Mouse (Mus musculus) midbrain, embryonic 14.5 days (tissue): ENCODE data around the gene Mtor. TPM values are rescaled to one million over a fixed set of nuclear protein-coding genes. Genes with fewer than 3 reads are reported as not detected.

Source experiments
- ATAC-seq: fragments of 200-750 bp; cut with Nextera tagmentation; 2 replicates; pipeline ENCODE4 v1.8.0; 2017; ENCODE audit warnings: moderate number of reproducible peaks, moderate library complexity; ENCODE audit not compliant: low FRiP score, low TSS enrichment
- DNase-seq: peaks from one replicate; pipeline ENCODE4 v3.0.0-alpha.2; 2015
- H3K27ac ChIP-seq: fragments of 300-500 bp; sonication (generic); replicated peaks from 2 replicates; pipeline ENCODE4 v1.5.1; 2014; ENCODE audit warnings: mild to moderate bottlenecking, low read depth, low read length, moderate library complexity
- H3K27me3 ChIP-seq: fragments of 300-500 bp; sonication (generic); 2 replicates; pipeline ENCODE4 v1.6.1; 2014; ENCODE audit warnings: low read length, control low read depth, mixed read lengths; ENCODE audit not compliant: control insufficient read depth, insufficient read depth
- H3K36me3 ChIP-seq: fragments of 300-500 bp; sonication (generic); 2 replicates; pipeline ENCODE4 v1.6.1; 2014; ENCODE audit warnings: low read length, control low read depth; ENCODE audit not compliant: control insufficient read depth, insufficient read depth
- H3K4me1 ChIP-seq: fragments of 300-500 bp; sonication (generic); 2 replicates; pipeline ENCODE4 v1.6.1; 2014; ENCODE audit warnings: mild to moderate bottlenecking, antibody characterized with exemption, low read length, control low read depth; ENCODE audit not compliant: control insufficient read depth, insufficient read depth
- H3K4me2 ChIP-seq: fragments of 300-500 bp; sonication (generic); 2 replicates; pipeline ENCODE4 v1.6.1; 2014; ENCODE audit warnings: mild to moderate bottlenecking, low read length, moderate library complexity
- H3K4me3 ChIP-seq: fragments of 300-500 bp; sonication (generic); replicated peaks from 2 replicates; pipeline ENCODE4 v1.5.1; 2014; ENCODE audit warnings: low read depth, low read length
- H3K9ac ChIP-seq: fragments of 300-500 bp; sonication (generic); replicated peaks from 2 replicates; pipeline ENCODE4 v1.6.1; 2014; ENCODE audit warnings: mild to moderate bottlenecking, low read length, moderate library complexity
- H3K9me3 ChIP-seq: fragments of 300-500 bp; sonication (generic); 2 replicates; pipeline ENCODE4 v1.6.1; 2016; ENCODE audit warnings: low read length, control low read depth, mixed read lengths; ENCODE audit not compliant: control insufficient read depth
- WGBS: fragments of 180-500 bp; shearing (Covaris S2); extraction: QIAGEN DNeasy Blood & Tissue Kit; methylation state at CpG from one replicate; pipeline ENCODE4 v1.1.7; 2014; 5-methylcytosine and 5-hydroxymethylcytosine counted together
- polyA plus RNA-seq: library from polyadenylated mRNA; unstranded; fragments of >200 nt; fragmentation: Nextera tagmentation; extraction: Ambion mirVana; gene quantifications from 2 replicates; pipeline ENCODE4 v1.2.1, GENCODE M21; 2014

Gene Mtor
- polyA plus RNA-seq, 1 experiment from 2014 or later = 34.8 TPM

DNA sequence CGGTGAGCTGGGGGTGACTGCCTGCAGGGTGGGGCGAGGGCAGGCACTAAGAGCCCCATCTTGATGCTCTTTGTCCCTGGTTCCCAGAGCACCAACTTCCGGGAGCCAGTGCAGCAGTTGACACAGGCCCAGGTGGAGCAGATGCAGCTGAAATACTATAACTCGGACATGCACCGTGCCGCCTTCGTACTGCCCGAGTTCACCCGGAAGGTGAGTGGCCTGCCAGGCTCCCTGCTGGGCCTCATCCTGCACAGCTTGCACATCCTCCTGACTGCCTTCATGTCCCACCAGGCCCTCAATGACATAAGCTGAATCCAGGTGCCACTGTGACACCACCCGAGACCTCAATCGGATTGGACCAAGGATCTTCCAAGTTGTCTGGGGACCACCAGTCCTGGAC is 145.6 kb downstream of the Mtor start:
- peaks cover 7% of the 10 kb centered on the region; the same call in 1 of the 2 replicates for H3K4me1 ChIP-seq
- H3K36me3 ChIP-seq = peaks cover 46% of the 10 kb centered on the region
- 96% methylated on average over 11 of the region's 11 CpGs for WGBS
- H3K4me3 ChIP-seq = no peak overlapping the region
- no peak for DNase-seq
- H3K9me3 ChIP-seq = no peaks in the 10 kb centered on the region
- no peak overlapping the region for H3K4me2 ChIP-seq
- H3K27me3 ChIP-seq = no peaks in the 10 kb centered on the region
- no peak overlapping the region for H3K27ac ChIP-seq
- H3K9ac ChIP-seq = no peak overlapping the region
- ATAC-seq = no peak

DNA sequence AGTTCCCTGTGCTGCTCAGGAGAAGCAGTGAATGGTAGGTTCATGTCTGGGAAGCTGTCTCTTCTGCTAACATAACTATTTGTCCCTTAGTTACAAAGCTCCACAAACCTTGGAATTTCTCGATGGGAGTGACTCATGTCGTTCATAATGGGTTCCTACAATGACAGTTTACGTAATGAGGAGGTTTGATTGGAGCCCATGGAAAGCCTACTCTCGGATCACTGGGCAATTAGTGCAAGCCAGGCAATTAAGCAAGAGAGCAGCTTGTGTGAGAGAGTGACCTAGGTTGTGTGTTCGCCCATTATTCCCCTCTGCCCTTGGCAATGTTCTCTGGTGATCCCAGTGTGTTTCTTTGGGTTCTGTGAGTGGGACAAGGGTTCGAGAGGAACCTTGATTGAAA is 147.5 kb downstream of the Mtor start:
- Histone ChIP-seq H3K27me3 (no peaks in the 10 kb centered on the region), H3K9ac (no peak overlapping the region), H3K4me2 (no peak overlapping the region), H3K27ac (no peak overlapping the region), H3K9me3 (no peaks in the 10 kb centered on the region), H3K36me3 (peaks cover 46% of the 10 kb centered on the region), H3K4me3 (no peak overlapping the region), H3K4me1 (peaks cover 7% of the 10 kb centered on the region; the same call in 1 of the 2 replicates)
- 88% methylated on average over 6 of the region's 6 CpGs for WGBS
- ATAC-seq = no peak
- DNase-seq = no peak

DNA sequence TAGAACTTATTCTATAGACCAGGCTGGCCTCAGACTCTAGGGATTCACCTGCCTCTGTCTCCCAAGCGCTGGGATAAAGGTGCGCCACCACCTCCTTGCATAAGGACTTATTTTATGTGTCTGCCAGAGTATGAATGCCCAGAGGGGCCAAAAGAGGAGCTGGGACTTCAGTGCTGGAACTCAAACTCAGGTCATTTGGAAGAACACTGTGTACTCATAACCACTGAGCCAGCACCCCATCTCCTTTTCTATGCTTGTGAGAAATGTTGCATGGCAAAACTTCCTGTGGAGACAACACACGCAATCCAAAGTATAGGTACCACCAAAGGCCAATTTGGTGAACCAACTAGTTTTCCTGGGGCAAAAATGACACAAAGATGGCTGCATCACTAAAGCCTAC is 148.3 kb downstream of the Mtor start:
- no peak overlapping the region for H3K27ac ChIP-seq
- H3K4me2 ChIP-seq = no peak overlapping the region
- 96% methylated on average over 3 of the region's 3 CpGs for WGBS
- H3K4me1 ChIP-seq = peaks cover 7% of the 10 kb centered on the region; the same call in 1 of the 2 replicates
- H3K27me3 ChIP-seq = no peaks in the 10 kb centered on the region
- no peak overlapping the region for H3K4me3 ChIP-seq
- no peaks in the 10 kb centered on the region for H3K9me3 ChIP-seq
- H3K36me3 ChIP-seq = peaks cover 46% of the 10 kb centered on the region
- DNase-seq (no peak), ATAC-seq (no peak)
- no peak overlapping the region for H3K9ac ChIP-seq

DNA sequence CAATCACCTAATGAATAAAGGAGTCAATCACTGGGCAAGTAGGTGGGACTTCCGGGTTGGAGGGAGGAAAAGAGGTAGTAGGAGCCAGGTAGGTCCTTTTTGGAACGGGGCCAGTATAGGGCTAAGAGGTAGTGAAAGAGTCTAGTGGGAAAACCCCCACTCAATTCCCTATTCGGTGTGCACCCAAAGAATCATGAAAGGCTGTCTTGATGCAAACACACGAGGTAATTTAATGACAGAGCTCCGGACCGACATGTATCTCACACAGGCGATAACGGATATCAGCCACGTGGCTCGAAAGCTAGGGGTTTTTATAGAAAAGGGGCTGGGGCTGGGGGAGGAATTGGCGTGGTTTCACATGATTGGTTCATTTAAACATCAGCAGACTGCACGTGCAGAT is 150.4 kb downstream of the Mtor start:
- WGBS = 93% methylated on average over 12 of the region's 12 CpGs
- Histone ChIP-seq H3K27me3 (no peaks in the 10 kb centered on the region), H3K36me3 (peaks cover 40% of the 10 kb centered on the region), H3K4me3 (no peak overlapping the region), H3K9ac (no peak overlapping the region), H3K4me2 (no peak overlapping the region), H3K4me1 (no peaks in the 10 kb centered on the region), H3K9me3 (no peaks in the 10 kb centered on the region), H3K27ac (no peak overlapping the region)
- no peak for DNase-seq
- no peak for ATAC-seq

DNA sequence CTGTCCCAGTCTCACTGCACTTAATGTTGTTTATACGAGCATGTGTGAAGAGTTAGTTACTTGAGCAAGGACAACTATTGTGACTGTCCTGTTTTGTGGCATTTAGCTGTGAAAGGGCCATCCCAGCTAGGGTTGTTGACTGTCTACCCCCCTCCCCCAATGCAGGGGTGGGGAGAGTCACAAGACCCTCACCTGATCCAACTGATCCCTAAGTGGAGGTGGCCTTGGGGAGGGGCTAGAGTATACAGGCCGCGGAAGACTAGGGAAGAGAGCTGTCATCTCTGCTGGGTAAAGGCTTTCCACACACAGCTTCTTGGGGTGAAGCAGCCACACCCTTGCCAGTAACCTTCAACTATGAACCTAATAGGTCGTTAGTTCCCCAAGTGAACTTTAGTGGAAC is 151.9 kb downstream of the Mtor start:
- H3K36me3 ChIP-seq = peaks cover 25% of the 10 kb centered on the region
- H3K4me2 ChIP-seq = no peak overlapping the region
- H3K27ac ChIP-seq = no peak overlapping the region
- ATAC-seq = no peak
- no peaks in the 10 kb centered on the region for H3K27me3 ChIP-seq
- DNase-seq = no peak
- no peaks in the 10 kb centered on the region for H3K9me3 ChIP-seq
- WGBS = 88% methylated on average over 4 of the region's 4 CpGs
- H3K4me3 ChIP-seq = no peak overlapping the region
- no peaks in the 10 kb centered on the region for H3K4me1 ChIP-seq
- no peak overlapping the region for H3K9ac ChIP-seq

DNA sequence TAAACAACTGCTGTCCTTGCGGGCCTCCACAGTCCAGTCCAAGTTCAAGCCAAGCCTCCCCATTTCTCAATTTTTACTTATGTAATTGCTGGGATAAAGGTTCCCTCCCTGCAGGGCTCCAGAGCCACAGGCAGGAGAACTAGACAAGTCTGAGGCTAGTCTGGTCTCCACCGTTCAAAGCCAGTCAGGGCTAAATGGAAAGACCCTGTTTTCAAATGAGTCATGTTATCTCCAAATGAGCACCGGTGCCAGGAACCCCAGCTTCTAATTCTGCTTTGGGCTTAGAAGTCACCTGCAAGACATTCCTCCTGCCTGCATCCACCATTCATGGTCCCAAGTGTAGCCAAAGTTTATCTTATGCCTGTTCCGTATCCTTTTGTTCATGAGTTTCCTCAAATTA is 153.5 kb downstream of the Mtor start:
- no peak overlapping the region for H3K27ac ChIP-seq
- no peak overlapping the region for H3K9ac ChIP-seq
- H3K4me2 ChIP-seq = no peak overlapping the region
- peaks cover 10% of the 10 kb centered on the region; the same call in 1 of the 2 replicates for H3K36me3 ChIP-seq
- no peaks in the 10 kb centered on the region for H3K27me3 ChIP-seq
- WGBS = 88% methylated on average over 4 of the region's 4 CpGs
- DNase-seq (no peak), ATAC-seq (no peak)
- H3K4me3 ChIP-seq = no peak overlapping the region
- H3K9me3 ChIP-seq = no peaks in the 10 kb centered on the region
- H3K4me1 ChIP-seq = no peaks in the 10 kb centered on the region

DNA sequence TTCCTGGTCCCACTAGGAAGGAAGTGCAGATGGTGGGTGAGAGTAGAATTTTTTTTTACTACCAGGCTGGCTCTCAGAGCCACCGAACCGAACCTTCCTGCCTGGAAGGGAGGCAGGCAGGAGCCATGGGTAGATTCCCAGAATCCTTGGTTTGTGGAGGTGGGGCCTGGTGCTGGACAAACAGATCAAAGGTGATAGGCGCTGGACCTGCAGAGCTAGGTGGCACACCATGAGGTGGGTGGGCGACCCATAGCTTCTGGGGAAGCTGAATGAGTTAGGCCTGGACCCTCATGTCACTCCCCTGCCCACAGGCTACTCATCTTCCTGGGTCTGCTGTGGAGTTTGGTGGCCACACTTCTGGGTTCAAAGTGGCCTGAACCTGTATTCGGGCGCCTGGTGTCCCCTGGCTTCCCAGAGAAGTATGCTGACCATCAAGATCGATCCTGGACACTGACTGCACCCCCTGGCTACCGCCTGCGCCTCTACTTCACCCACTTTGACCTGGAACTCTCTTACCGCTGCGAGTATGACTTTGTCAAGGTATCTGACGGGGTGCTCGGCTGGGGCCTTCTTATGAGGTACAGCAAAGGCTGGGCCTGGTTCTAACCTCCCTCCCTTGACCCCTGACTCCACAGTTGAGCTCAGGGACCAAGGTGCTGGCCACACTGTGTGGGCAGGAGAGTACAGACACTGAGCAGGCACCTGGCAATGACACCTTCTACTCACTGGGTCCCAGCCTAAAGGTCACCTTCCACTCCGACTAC is 154.1 kb downstream of the Mtor start, which contains the start of gene Masp2:
Gene Masp2, plus strand, starts transcription at position 198 of the 764 bp plus-strand sequence.
- Histone ChIP-seq H3K36me3 (peaks cover 8% of the 10 kb centered on the region; the same call in 1 of the 2 replicates), H3K27ac (no peak within 1 kb of the TSS), H3K27me3 (no peaks in the 10 kb centered on the region), H3K9ac (no peak within 1 kb of the TSS), H3K4me3 (no peak within 1 kb of the TSS), H3K4me2 (no peak within 1 kb of the TSS), H3K9me3 (no peaks in the 10 kb centered on the region), H3K4me1 (no peaks in the 10 kb centered on the region)
- WGBS = 91% methylated on average over 14 of the region's 14 CpGs
- no peak for DNase-seq
- ATAC-seq = no peak

DNA sequence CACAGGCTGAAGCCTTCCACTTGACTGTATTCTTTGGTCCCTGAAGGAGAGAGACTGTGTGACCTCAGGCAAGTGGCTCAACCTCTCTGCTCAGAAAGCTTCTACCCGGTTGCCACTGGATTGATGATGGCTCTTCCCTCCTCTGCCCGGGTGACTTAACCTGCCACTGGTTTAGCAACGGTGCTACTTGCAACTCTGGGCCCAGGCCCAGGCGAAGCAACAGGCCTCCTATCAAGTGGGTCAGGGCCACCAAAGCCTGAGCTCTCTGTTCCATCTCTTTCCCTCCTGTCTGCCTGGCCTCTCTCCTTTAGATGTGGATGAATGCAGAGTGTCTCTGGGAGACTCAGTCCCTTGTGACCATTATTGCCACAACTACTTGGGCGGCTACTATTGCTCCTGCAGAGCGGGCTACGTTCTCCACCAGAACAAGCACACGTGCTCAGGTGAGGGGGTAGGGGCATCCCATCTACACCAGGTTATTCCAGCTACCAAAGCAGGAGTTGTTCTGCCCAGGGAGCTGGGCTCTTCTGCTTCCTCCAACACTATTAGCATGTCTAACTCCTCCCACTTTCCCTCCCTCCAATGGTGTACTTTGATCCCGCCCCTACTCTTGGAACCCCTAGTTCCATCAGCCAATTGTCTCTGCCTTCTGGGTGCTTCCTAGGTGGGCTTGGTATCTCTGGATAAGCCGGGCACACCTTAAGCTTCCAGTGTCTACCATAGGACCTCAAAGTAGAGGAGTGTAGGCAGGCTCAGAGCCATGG is 155.1 kb downstream of the Mtor start:
- DNase-seq (no peak), ATAC-seq (no peak)
- Histone ChIP-seq H3K4me1 (no peaks in the 10 kb centered on the region), H3K9me3 (no peaks in the 10 kb centered on the region), H3K27me3 (no peaks in the 10 kb centered on the region), H3K4me2 (no peak overlapping the region), H3K4me3 (no peak overlapping the region), H3K9ac (no peak overlapping the region), H3K27ac (no peak overlapping the region), H3K36me3 (peaks cover 3% of the 10 kb centered on the region; the same call in 1 of the 2 replicates)
- WGBS = 67% methylated on average over 10 of the region's 10 CpGs
